In genomic region chr4:48044491-48045211, GRCm38 (mm10) we compare ENCODE assay signal across 8 mouse cellular contexts. TPM values are rescaled to one million over a fixed set of nuclear protein-coding genes. Genes with fewer than 3 reads are reported as not detected.
DNase-seq lines count a peak whose midpoint lies in the region; ATAC-seq and TF ChIP-seq lines count a peak whose summit lies in the region.

Gene Nr4a3 (plus strand): TSS chr4:48045153.

- peak; percentile 79 for ATAC-seq in forebrain, postnatal 0 days
- peak; percentile 72 for ATAC-seq in lung, embryonic 14.5 days (ENCODE audit: insufficient read depth)
- ATAC-seq in neutrophil, adult 5-6 weeks (ENCODE audit: extremely low read depth, insufficient number of reproducible peaks, low FRiP score, poor library complexity, severe bottlenecking): peak; percentile 67

- H3K4me1 ChIP-seq in MEL (ENCODE audit: control insufficient read depth in 1 of 2, insufficient read depth in 2 of 2, low read length in 2 of 2): peaks cover 0 to 7% of the 10 kb centered on the region in 2 experiments; a peak in 1 of 4 replicates
- H3K4me1 ChIP-seq in cerebellum, adult 2 months (ENCODE audit: control insufficient read depth, insufficient read depth, low read length): 0 out of 2 replicates have a peak, but pooled peaks cover 4% of the 10 kb centered on the region
- H3K4me1 ChIP-seq in forebrain, postnatal 0 days (ENCODE audit: insufficient read depth): peaks cover 21% of the 10 kb centered on the region
- peaks cover 6% of the 10 kb centered on the region; the same call in 1 of the 2 replicates for H3K4me1 ChIP-seq in lung, embryonic 14.5 days (ENCODE audit: insufficient read depth)

- 0 out of 4 replicates have a peak, but pooled peaks of 1 of the 2 experiments have one; percentile 25 for TF ChIP-seq EP300 in MEL (IDR thresholded peaks at IDR 0.05; ENCODE audit: low read depth in 1 of 2, low read length in 2 of 2)

- peak within 1 kb of the TSS; percentile 48 for H3K27ac ChIP-seq in MEL (ENCODE audit: control insufficient read depth, low read depth, low read length)
- H3K27ac ChIP-seq in cerebellum, adult 2 months (ENCODE audit: insufficient read depth, low read length): peak within 1 kb of the TSS; percentile 97
- peak within 1 kb of the TSS; percentile 90 for H3K27ac ChIP-seq in forebrain, postnatal 0 days (ENCODE audit: low read depth, low read length)
- H3K27ac ChIP-seq in lung, embryonic 14.5 days (ENCODE audit: low read depth): peak within 1 kb of the TSS; percentile 81

- no peaks in the 10 kb centered on the region for H3K9me3 ChIP-seq in MEL (replicated peaks; ENCODE audit: insufficient read depth, low read length)
- H3K9me3 ChIP-seq in forebrain, postnatal 0 days (ENCODE audit: low read length): no peaks in the 10 kb centered on the region
- H3K9me3 ChIP-seq in lung, embryonic 14.5 days (ENCODE audit: low read depth, low read length): no peaks in the 10 kb centered on the region

- peaks cover 0 to 8% of the 10 kb centered on the region in 2 experiments; a peak in 1 of 4 replicates for H3K36me3 ChIP-seq in MEL (ENCODE audit: control insufficient read depth in 1 of 2, insufficient read depth in 2 of 2, low read length in 2 of 2)
- no peaks in the 10 kb centered on the region for H3K36me3 ChIP-seq in forebrain, postnatal 0 days (ENCODE audit: insufficient read depth)
- no peaks in the 10 kb centered on the region for H3K36me3 ChIP-seq in lung, embryonic 14.5 days (ENCODE audit: insufficient read depth)

- DNase-seq in MEL (ENCODE audit: low read depth, low spot score): peak; percentile 94
- DNase-seq in cerebellum, adult 2 months: peak; percentile 95 to 96
- DNase-seq in forebrain, postnatal 0 days: peak; percentile 95
- DNase-seq in heart, postnatal 4 days: peak; percentile 93
- DNase-seq in layer of hippocampus, adult 8-10 months (ENCODE audit: low spot score in 2 of 2): peak; percentile 86 to 90
- DNase-seq in lung, embryonic 14.5 days: peak; percentile 93
- peak; percentile 81 for DNase-seq in testis, postnatal 14 days (ENCODE audit: low spot score)

- peak in 1 of 2 experiments; percentile 41; a peak in 1 of 4 replicates for TF ChIP-seq POLR2A in MEL (IDR thresholded peaks at IDR 0.05; ENCODE audit: control insufficient read depth in 1 of 2, insufficient read depth in 1 of 2, low read depth in 1 of 2, low read length in 2 of 2, poor library complexity in 1 of 2)
- TF ChIP-seq POLR2A in cerebellum, adult 2 months (IDR thresholded peaks at IDR 0.05; ENCODE audit: borderline replicate concordance, insufficient read depth, low read length): peak; percentile 92

- H3K9ac ChIP-seq in MEL (ENCODE audit: control insufficient read depth, low read depth, low read length, poor library complexity, severe bottlenecking): peak within 1 kb of the TSS; percentile 97
- H3K9ac ChIP-seq in forebrain, postnatal 0 days: peak within 1 kb of the TSS; percentile 79
- H3K9ac ChIP-seq in lung, embryonic 14.5 days: peak within 1 kb of the TSS; percentile 75

- no peak for TF ChIP-seq CTCF in MEL (IDR thresholded peaks at IDR 0.05 in 2 of 3, conservative IDR thresholded peaks at IDR 0.05 in 1 of 3; ENCODE audit: control insufficient read depth in 1 of 3, insufficient read depth in 1 of 3, low read depth in 2 of 3, low read length in 3 of 3, poor library complexity in 1 of 3, severe bottlenecking in 1 of 3)
- no peak for TF ChIP-seq CTCF in cerebellum, adult 2 months (IDR thresholded peaks at IDR 0.05; ENCODE audit: borderline replicate concordance, insufficient read depth, low read depth, low read length)
- peak; percentile 43 for TF ChIP-seq CTCF in forebrain, postnatal 0 days (IDR thresholded peaks at IDR 0.05; ENCODE audit: low read depth)
- 0 out of 2 replicates have a peak, but pooled peaks have one; percentile 3 for TF ChIP-seq CTCF in lung, embryonic 14.5 days (IDR thresholded peaks at IDR 0.05; ENCODE audit: low read depth)

- peak within 1 kb of the TSS; percentile 90 for H3K4me2 ChIP-seq in forebrain, postnatal 0 days (ENCODE audit: low read depth)
- peak within 1 kb of the TSS; percentile 100 for H3K4me2 ChIP-seq in lung, embryonic 14.5 days

- under 1% methylated on average over 39 of the region's 54 CpGs for WGBS in cerebellum, adult 2 months
- under 1% methylated on average over 49 of the region's 54 CpGs for WGBS in forebrain, postnatal 0 days
- WGBS in lung, embryonic 14.5 days: under 1% methylated on average over 51 of the region's 54 CpGs

- H3K4me3 ChIP-seq in MEL (ENCODE audit: control insufficient read depth in 1 of 2, insufficient read depth in 1 of 2, low read depth in 2 of 2, low read length in 2 of 2): peak within 1 kb of the TSS; percentile 92 to 95
- H3K4me3 ChIP-seq in cerebellum, adult 2 months (replicated peaks; ENCODE audit: insufficient read depth, low read depth, low read length): peak within 1 kb of the TSS; percentile 73
- peak within 1 kb of the TSS; percentile 70 for H3K4me3 ChIP-seq in forebrain, postnatal 0 days (ENCODE audit: low read depth, low read length)
- H3K4me3 ChIP-seq in lung, embryonic 14.5 days (ENCODE audit: low read depth, low read length): peak within 1 kb of the TSS; percentile 64

- peaks cover 4% of the 10 kb centered on the region; the same call in 1 of the 2 replicates for H3K79me2 ChIP-seq in MEL (ENCODE audit: control insufficient read depth, insufficient read depth, low read length, poor library complexity)

- H3K27me3 ChIP-seq in MEL (ENCODE audit: control insufficient read depth in 1 of 2, insufficient read depth in 2 of 2, low read length in 2 of 2): 0 out of 4 replicates have a peak, but pooled peaks cover 0 to 3% of the 10 kb centered on the region in 2 experiments
- no peaks in the 10 kb centered on the region for H3K27me3 ChIP-seq in cerebellum, adult 2 months (ENCODE audit: control insufficient read depth, insufficient read depth, low read length)
- peaks cover 4% of the 10 kb centered on the region for H3K27me3 ChIP-seq in forebrain, postnatal 0 days (ENCODE audit: insufficient read depth, low read length)
- peaks cover 44% of the 10 kb centered on the region for H3K27me3 ChIP-seq in lung, embryonic 14.5 days (ENCODE audit: insufficient read depth, low read length)

- TF ChIP-seq RAD21 in MEL (IDR thresholded peaks at IDR 0.05; ENCODE audit: low read depth, low read length): no peak

TF ChIP-seq in MEL, 35 proteins besides CTCF, POLR2A, EP300 and RAD21:
- TF ChIP-seq TBP (IDR thresholded peaks at IDR 0.05; ENCODE audit: low read depth, low read length) (0 out of 2 replicates have a peak, but pooled peaks have one; percentile 4), BHLHE40 (IDR thresholded peaks at IDR 0.05; ENCODE audit: borderline replicate concordance, low read depth, low read length) (peak; percentile 63; the same call in 1 of the 2 replicates), ZMIZ1 (IDR thresholded peaks at IDR 0.05; ENCODE audit: low read depth, low read length) (no peak), SIN3A (IDR thresholded peaks at IDR 0.05; ENCODE audit: low read length) (peak; percentile 52; the same call in 1 of the 2 replicates), MAFK (IDR thresholded peaks at IDR 0.05; ENCODE audit: borderline replicate concordance, low read depth, low read length) (no peak), CHD2 (IDR thresholded peaks at IDR 0.05; ENCODE audit: low read length) (no peak), ETS1 (IDR thresholded peaks at IDR 0.05; ENCODE audit: low read depth, low read length) (peak; percentile 97), MXI1 (IDR thresholded peaks at IDR 0.05; ENCODE audit: low read depth, low read length) (peak; percentile 34; the same call in 1 of the 2 replicates), TAL1 (IDR thresholded peaks at IDR 0.05; ENCODE audit: low read length) (no peak), HCFC1 (IDR thresholded peaks at IDR 0.05; ENCODE audit: low read depth, low read length) (peak; percentile 50), MEF2A (IDR thresholded peaks at IDR 0.05; ENCODE audit: extremely low read depth, insufficient replicate concordance, low read depth, low read length, poor library complexity, severe bottlenecking) (peak; percentile 58; the same call in 1 of the 2 replicates), MAX (IDR thresholded peaks at IDR 0.05; ENCODE audit: low read length) (peak; percentile 45; the same call in 1 of the 2 replicates), ELF1 (IDR thresholded peaks at IDR 0.05; ENCODE audit: low read depth, low read length) (peak; percentile 68), USF1 (IDR thresholded peaks at IDR 0.05; ENCODE audit: low read depth, low read length) (no peak), TCF12 (IDR thresholded peaks at IDR 0.05; ENCODE audit: low read depth, low read length) (peak; percentile 34), GABPA (IDR thresholded peaks at IDR 0.05; ENCODE audit: low read depth, low read length) (peak; percentile 67; the same call in 1 of the 2 replicates), NRF1 (IDR thresholded peaks at IDR 0.05; ENCODE audit: insufficient read depth, low read depth, low read length, poor library complexity, severe bottlenecking) (peak; percentile 62), MAZ (IDR thresholded peaks at IDR 0.05; ENCODE audit: low read depth, low read length) (peak; percentile 54; the same call in 1 of the 2 replicates)

RNA-seq across cellular contexts. Expression of gene Nr4a3, which starts in this region (rescaled TPM):
- 0.03 TPM in 1 of 2 replicates, not detected in the other for total RNA-seq in MEL (2012; rRNA removed)
- polyA plus RNA-seq in MEL (2012; ENCODE audit: insufficient read depth in 1 of 2, insufficient read length in 2 of 2, low read depth in 1 of 2, low replicate concordance in 2 of 2, missing spikeins in 1 of 2): under 1 TPM in 1 of 2 experiments, not detected in 1; 0.17 TPM
- 2.4 TPM in 2 replicates for polyA plus RNA-seq in cerebellum, adult 2 months (2012; rRNA removed)
- 13.5 and 14.9 TPM in 2 replicates for total RNA-seq in forebrain, postnatal 0 days (2014; rRNA removed)
- polyA plus RNA-seq in forebrain, postnatal 0 days (2015; fragmentation: Nextera tagmentation; extraction: Ambion mirVana): 9.1 and 12.4 TPM in 2 replicates
- total RNA-seq in heart, postnatal 4 days (2021): 1 to 10 TPM; 9.0 TPM
- 10 to 100 TPM; 49.2 to 68.0 (median 60.0) TPM for total RNA-seq in layer of hippocampus, adult 8-10 months (2022)
- polyA plus RNA-seq in lung, embryonic 14.5 days (2014; fragmentation: Nextera tagmentation; extraction: Ambion mirVana): 0.12 and 0.22 TPM in 2 replicates
- total RNA-seq in neutrophil, adult 5-6 weeks (2017): 2.2 and 3.4 TPM in 2 replicates

Comparison
In these comparisons a context has a peak if more than half of its experiments do, and no peak if none do; other contexts are left out.
1. Peak in every context shown above with its lines: DNase-seq, ATAC-seq, H3K4me3 ChIP-seq and H3K27ac ChIP-seq.
2. Peak in DNase-seq, H3K4me3 ChIP-seq, H3K27ac ChIP-seq and H3K9ac ChIP-seq in MEL; RNA of the gene not detected or under 1 TPM.
3. Peak in DNase-seq, ATAC-seq, H3K4me3 ChIP-seq, H3K27ac ChIP-seq, H3K9ac ChIP-seq and H3K4me2 ChIP-seq in lung, embryonic 14.5 days; RNA of the gene not detected or under 1 TPM.
4. CTCF ChIP-seq: peak in forebrain, postnatal 0 days (single experiment) and lung, embryonic 14.5 days (single experiment); none in MEL (0 of 3) and cerebellum, adult 2 months (single experiment).